Mouse (Mus musculus) liver, postnatal 0 days (tissue): ENCODE results near the gene Psap. TPM values are rescaled to one million over a fixed set of nuclear protein-coding genes. Genes with fewer than 3 reads are reported as not detected.
A peak's percentile ranks its signal among the peaks of the same experiment; 100 is the strongest.

Experiments used
- ATAC-seq: fragments of 200-750 bp; cut with Nextera tagmentation; 2 replicates; pipeline ENCODE4 v1.8.0; 2017; ENCODE audit warnings: mild to moderate bottlenecking, moderate library complexity
- DNase-seq: peaks from one replicate; pipeline ENCODE4 v3.0.0-alpha.2; 2016
- H3K27ac ChIP-seq: fragments of 300-500 bp; sonication (generic); 2 replicates; pipeline ENCODE4 v1.5.1; 2014; ENCODE audit warnings: antibody characterized with exemption, moderate library complexity, mild to moderate bottlenecking, low read depth
- H3K27me3 ChIP-seq: fragments of 300-500 bp; sonication (generic); 2 replicates; pipeline ENCODE4 v1.6.1; 2014; ENCODE audit warnings: low read length, control low read depth, mixed read lengths; ENCODE audit not compliant: insufficient read depth
- H3K36me3 ChIP-seq: fragments of 300-500 bp; sonication (generic); replicated peaks from 2 replicates; pipeline ENCODE4 v1.6.1; 2014; ENCODE audit warnings: mild to moderate bottlenecking, control low read depth, low read length, moderate library complexity, mixed read lengths; ENCODE audit not compliant: insufficient read depth
- H3K4me1 ChIP-seq: fragments of 300-500 bp; sonication (generic); 2 replicates; pipeline ENCODE4 v1.6.1; 2014; ENCODE audit warnings: antibody characterized with exemption, mild to moderate bottlenecking, control low read depth; ENCODE audit not compliant: insufficient read depth
- H3K4me2 ChIP-seq: fragments of 300-500 bp; sonication (generic); 2 replicates; pipeline ENCODE4 v1.6.1; 2014; ENCODE audit warnings: low read depth, mild to moderate bottlenecking, low read length, moderate library complexity, mixed read lengths
- H3K4me3 ChIP-seq: fragments of 300-500 bp; sonication (generic); 2 replicates; pipeline ENCODE4 v1.5.1; 2014; ENCODE audit warnings: low read depth, low read length
- H3K9ac ChIP-seq: fragments of 300-500 bp; sonication (generic); replicated peaks from 2 replicates; pipeline ENCODE4 v1.6.1; 2014; ENCODE audit warnings: mild to moderate bottlenecking, moderate library complexity
- H3K9me3 ChIP-seq: fragments of 300-500 bp; sonication (generic); 2 replicates; pipeline ENCODE4 v1.6.1; 2016; ENCODE audit warnings: mild to moderate bottlenecking, control low read depth, low read length, mixed read lengths
- CTCF ChIP-seq: sonication (generic); IDR thresholded peaks from 2 replicates; pipeline ENCODE4 v1.5.1; 2016; ENCODE audit warnings: antibody characterized with exemption, low read depth
- EP300 ChIP-seq: IDR thresholded peaks from 2 replicates; pipeline ENCODE4 v1.6.1; 2016; ENCODE audit warnings: antibody characterized with exemption, low read depth, mild to moderate bottlenecking
- WGBS: fragments of 180-500 bp; shearing (Covaris S2); extraction: QIAGEN DNeasy Blood & Tissue Kit; methylation state at CpG from one replicate; pipeline ENCODE4 v1.1.7; 2014; ENCODE audit not compliant: insufficient replicate concordance; 5-methylcytosine and 5-hydroxymethylcytosine counted together
- polyA plus RNA-seq: library from polyadenylated mRNA; unstranded; fragments of >200 nt; fragmentation: Nextera tagmentation; extraction: Ambion mirVana; gene quantifications from 2 replicates; pipeline ENCODE4 v1.2.1, GENCODE M21; 2015

The Psap gene
- polyA plus RNA-seq, 1 experiment from 2014 or later, result 110 TPM

GRCm38 (mm10) chr10:60284676-60285111, 7.3 kb downstream of the Psap start:
- Histone ChIP-seq H3K4me3 (peak overlapping the region; percentile 14; the same call in 1 of the 2 replicates), H3K4me2 (peak overlapping the region; percentile 42), H3K27me3 (no peaks in the 10 kb centered on the region), H3K27ac (peak overlapping the region; percentile 93), H3K9ac (peak overlapping the region; percentile 47), H3K36me3 (0 out of 2 replicates have a peak, but pooled peaks cover under 1% of the 10 kb centered on the region), H3K9me3 (no peaks in the 10 kb centered on the region), H3K4me1 (peaks cover 84% of the 10 kb centered on the region)
- 37% methylated on average over 8 of the region's 8 CpGs for WGBS
- no peak for TF ChIP-seq EP300
- TF ChIP-seq CTCF, result no peak
- ATAC-seq (peak; percentile 28), DNase-seq (no peak)

GRCm38 (mm10) chr10:60285183-60285582, 7.8 kb downstream of the Psap start:
- peak overlapping the region; percentile 93 for H3K27ac ChIP-seq
- WGBS, result 69% methylated on average over 8 of the region's 8 CpGs
- peak overlapping the region; percentile 14; the same call in 1 of the 2 replicates for H3K4me3 ChIP-seq
- no peaks in the 10 kb centered on the region for H3K9me3 ChIP-seq
- peak overlapping the region; percentile 42 for H3K4me2 ChIP-seq
- peaks cover 84% of the 10 kb centered on the region for H3K4me1 ChIP-seq
- DNase-seq (no peak), ATAC-seq (no peak)
- H3K27me3 ChIP-seq, result no peaks in the 10 kb centered on the region
- 0 out of 2 replicates have a peak, but pooled peaks cover 2% of the 10 kb centered on the region for H3K36me3 ChIP-seq
- peak overlapping the region; percentile 47 for H3K9ac ChIP-seq
- TF ChIP-seq EP300, result no peak
- no peak for TF ChIP-seq CTCF

GRCm38 (mm10) chr10:60285676-60286372, 8.4 kb downstream of the Psap start:
- Histone ChIP-seq H3K27me3 (no peaks in the 10 kb centered on the region), H3K9me3 (no peaks in the 10 kb centered on the region), H3K9ac (peak overlapping the region; percentile 47), H3K4me1 (peaks cover 86% of the 10 kb centered on the region), H3K4me2 (peak overlapping the region; percentile 42), H3K27ac (peak overlapping the region; percentile 93), H3K4me3 (no peak overlapping the region), H3K36me3 (0 out of 2 replicates have a peak, but pooled peaks cover 2% of the 10 kb centered on the region)
- DNase-seq, result no peak
- no peak for ATAC-seq
- 68% methylated on average over 14 of the region's 14 CpGs for WGBS
- TF ChIP-seq EP300 (no peak), CTCF (no peak)

GRCm38 (mm10) chr10:60286546-60286945, 9.1 kb downstream of the Psap start:
- Histone ChIP-seq H3K9ac (no peak overlapping the region), H3K9me3 (no peaks in the 10 kb centered on the region), H3K4me2 (no peak overlapping the region), H3K4me1 (peaks cover 86% of the 10 kb centered on the region), H3K4me3 (no peak overlapping the region), H3K27me3 (no peaks in the 10 kb centered on the region), H3K27ac (peak overlapping the region; percentile 1), H3K36me3 (peaks cover 2% of the 10 kb centered on the region; the same call in 1 of the 2 replicates)
- TF ChIP-seq CTCF (no peak), EP300 (no peak)
- WGBS, result 67% methylated on average over 7 of the region's 7 CpGs
- DNase-seq, result no peak
- no peak for ATAC-seq

- DNase-seq (no peak), ATAC-seq (no peak)
These were observed 9.7 kb downstream of the Psap start for GRCm38 (mm10) chr10:60287161-60287560.

GRCm38 (mm10) chr10:60287726-60288125, 10.3 kb downstream of the Psap start:
- H3K36me3 ChIP-seq, result peaks cover 8% of the 10 kb centered on the region
- no peaks in the 10 kb centered on the region for H3K9me3 ChIP-seq
- H3K4me2 ChIP-seq, result no peak overlapping the region
- peaks cover 75% of the 10 kb centered on the region for H3K4me1 ChIP-seq
- H3K9ac ChIP-seq, result no peak overlapping the region
- no peaks in the 10 kb centered on the region for H3K27me3 ChIP-seq
- H3K4me3 ChIP-seq, result no peak overlapping the region
- no peak for DNase-seq
- peak overlapping the region; percentile 18; the same call in 1 of the 2 replicates for H3K27ac ChIP-seq
- WGBS, result 39% methylated on average over 2 of the region's 2 CpGs
- no peak for TF ChIP-seq EP300
- no peak for TF ChIP-seq CTCF
- ATAC-seq, result no peak

More at GRCm38 (mm10) chr10:60287161-60287560, 9.7 kb downstream of the Psap start:
- no peak overlapping the region for H3K4me2 ChIP-seq
- WGBS, result 72% methylated on average over 4 of the region's 4 CpGs
- H3K36me3 ChIP-seq, result peaks cover 2% of the 10 kb centered on the region; the same call in 1 of the 2 replicates
- H3K27me3 ChIP-seq, result no peaks in the 10 kb centered on the region
- peak overlapping the region; percentile 18 for H3K27ac ChIP-seq
- H3K9me3 ChIP-seq, result no peaks in the 10 kb centered on the region
- no peak for TF ChIP-seq EP300
- TF ChIP-seq CTCF, result no peak
- no peak overlapping the region for H3K4me3 ChIP-seq
- H3K9ac ChIP-seq, result no peak overlapping the region
- H3K4me1 ChIP-seq, result peaks cover 81% of the 10 kb centered on the region
